Mouse (Mus musculus) central nervous system, embryonic 18 days (tissue): Measurements from ENCODE around the gene Hadhb. TPM values are rescaled to one million over a fixed set of nuclear protein-coding genes. Genes with fewer than 3 reads are reported as not detected.

Experiments used
- polyA plus RNA-seq: library from polyadenylated mRNA; depleted of rRNA; stranded (reverse); fragments of >200 nt; gene quantifications from 2 replicates; pipeline ENCODE4 v1.2.3, GENCODE M21; 2012; rRNA removed

Gene Hadhb
- 42.0 and 47.0 TPM in 2 replicates for polyA plus RNA-seq

GRCm38 (mm10) chr5:30154474-30155394 lies at the start of gene Hadhb, which contains the start of gene Hadha:
Gene Hadhb (plus strand): TSS chr5:30155248.
Gene Hadha (minus strand): TSS chr5:30155162.

DNA sequence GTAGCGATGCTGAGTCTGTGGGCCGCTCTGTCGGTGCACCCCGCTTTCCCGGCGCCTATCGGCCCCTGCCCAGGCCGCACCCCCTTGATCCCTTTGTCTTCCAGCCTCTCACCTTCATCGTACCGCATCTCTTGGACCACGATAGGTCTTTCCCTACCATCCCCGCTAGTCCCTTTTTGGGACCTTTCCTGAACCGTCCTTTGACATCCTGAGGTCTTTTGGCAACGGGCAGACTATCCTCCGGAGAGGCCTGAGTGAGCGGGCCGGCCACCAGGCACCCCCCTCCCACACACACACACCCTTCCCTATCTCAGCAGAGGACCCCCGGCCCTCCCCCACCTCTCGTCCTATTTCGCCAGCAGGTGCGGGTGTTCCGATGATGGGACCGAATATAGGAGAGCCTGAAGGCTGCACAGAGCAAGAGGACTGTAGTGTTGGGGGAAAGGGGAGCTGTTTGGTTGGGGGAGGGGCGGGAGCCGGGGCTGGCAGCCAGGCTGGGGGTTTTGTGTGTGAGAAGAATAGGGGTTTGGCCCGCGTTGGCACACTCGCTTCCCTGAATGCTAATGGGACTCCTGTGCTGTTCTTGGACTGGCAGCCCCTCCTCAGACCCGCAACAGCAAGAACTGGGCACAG lies 49.3 kb upstream of the Hadhb start, which contains the start of gene 3110082J24Rik:
Gene 3110082J24Rik, minus strand, starts transcription at position 419 of the 633 bp plus-strand sequence.

GRCm38 (mm10) chr5:30205493-30205892 lies 50.4 kb downstream of the Hadhb start, which contains the start of gene Adgrf3:
Gene Adgrf3 (minus strand): TSS chr5:30205722.

DNA sequence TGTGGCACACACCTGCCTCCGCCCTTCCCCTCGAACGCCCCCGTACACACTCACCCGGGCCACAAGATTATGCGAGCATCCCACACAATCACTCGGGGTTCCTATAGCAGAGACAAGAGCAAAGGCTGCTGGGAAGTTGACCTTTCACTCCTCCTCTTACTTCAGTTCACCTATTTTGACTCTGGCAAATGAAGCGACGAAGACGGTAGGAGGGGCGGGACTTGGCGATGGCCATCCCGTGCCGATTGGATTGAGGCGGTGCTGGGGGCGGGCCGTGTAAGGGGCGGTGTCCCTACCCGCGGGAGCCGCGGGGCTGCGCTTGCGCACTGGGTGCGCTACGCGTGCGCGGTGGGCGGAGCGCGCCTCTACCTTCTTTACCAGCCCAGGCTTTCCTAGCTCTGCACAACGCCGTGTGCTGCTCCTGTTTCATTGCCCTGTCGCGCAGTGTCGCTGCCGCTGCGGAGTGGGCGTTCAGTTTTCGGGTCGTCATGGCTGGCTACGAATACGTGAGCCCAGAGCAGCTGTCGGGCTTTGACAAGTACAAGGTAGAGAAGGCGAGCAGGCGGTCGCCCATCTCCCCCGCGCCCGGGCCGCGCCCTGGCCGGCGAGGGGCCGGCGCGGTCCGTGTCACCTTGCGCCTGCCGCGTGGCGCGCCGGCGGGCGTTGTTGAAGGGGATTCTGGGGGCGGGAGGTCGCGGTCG lies 77.4 kb downstream of the Hadhb start, which contains the start of gene Selenoi:
Gene Selenoi, plus strand, starts transcription at position 311 of the 701 bp plus-strand sequence.

Other genes with a start within 250 kb of the Hadhb start
- 0.09 and 0.61 TPM in 2 replicates for gene Il6, start 142.1 kb upstream of the Hadhb start, polyA plus RNA-seq
- 24.6 and 28.8 TPM in 2 replicates for gene Tyms, start 81.6 kb upstream of the Hadhb start, polyA plus RNA-seq
- gene Garem2, start 50.1 kb upstream of the Hadhb start, polyA plus RNA-seq, result 12.5 and 12.9 TPM in 2 replicates
- gene 3110082J24Rik, start 49.2 kb upstream of the Hadhb start, polyA plus RNA-seq, result 1.8 and 2.1 TPM in 2 replicates
- 60.2 and 70.9 TPM in 2 replicates for gene Hadha, start 86 bp upstream of the Hadhb start, polyA plus RNA-seq
- not detected in 2 replicates for gene Adgrf3, start 50.5 kb downstream of the Hadhb start, polyA plus RNA-seq
- gene Selenoi, start 77.3 kb downstream of the Hadhb start, polyA plus RNA-seq, result 48.1 and 49.8 TPM in 2 replicates
- gene Drc1, start 126.1 kb downstream of the Hadhb start, polyA plus RNA-seq, result 6.2 and 7.0 TPM in 2 replicates